Mouse (Mus musculus): ENCODE measurements at regions not wholly inside any gene's neighbourhood (a gene's known extent, or its start where the extent isn't known, plus 50 kb on each side); places are given as distances from the start of the nearest gene placed in this dataset.

- no peak for ATAC-seq (replicated peaks)
- no peak overlapping the region for H3K4me2 ChIP-seq (replicated peaks)
- no peaks in the 10 kb centered on the region for H3K9me3 ChIP-seq
- H3K4me1 ChIP-seq: peaks cover 6% of the 10 kb centered on the region
- no peaks in the 10 kb centered on the region for H3K27me3 ChIP-seq
- 93% methylated on average over 4 of the region's 4 CpGs for WGBS
- H3K27ac ChIP-seq (replicated peaks): no peak overlapping the region
- H3K4me3 ChIP-seq: no peak overlapping the region
- no peak overlapping the region for H3K9ac ChIP-seq (replicated peaks)
- no peaks in the 10 kb centered on the region for H3K36me3 ChIP-seq
Measured at GRCm38 (mm10) chr12:117444247-117444989, 71.9 kb upstream of the Rapgef5 start.

- H3K4me3 ChIP-seq: no peak overlapping the region
- H3K4me2 ChIP-seq (replicated peaks): no peak overlapping the region; the same call in 1 of the 2 replicates
- H3K27ac ChIP-seq (replicated peaks): no peak overlapping the region
- no peaks in the 10 kb centered on the region for H3K27me3 ChIP-seq
- WGBS: 25% methylated on average over 10 of the region's 10 CpGs
- H3K36me3 ChIP-seq: no peaks in the 10 kb centered on the region
- H3K9me3 ChIP-seq: no peaks in the 10 kb centered on the region
- peaks cover 6% of the 10 kb centered on the region for H3K4me1 ChIP-seq
- no peak overlapping the region for H3K9ac ChIP-seq (replicated peaks)
- peak; percentile 38; the same call in 1 of the 2 replicates for ATAC-seq (replicated peaks)
Measured at GRCm38 (mm10) chr12:117447223-117447622, 69.1 kb upstream of the Rapgef5 start.

- Histone ChIP-seq H3K4me1 (peaks cover 6% of the 10 kb centered on the region), H3K9ac (replicated peaks) (no peak overlapping the region), H3K9me3 (no peaks in the 10 kb centered on the region), H3K27ac (replicated peaks) (no peak overlapping the region), H3K27me3 (no peaks in the 10 kb centered on the region), H3K4me3 (no peak overlapping the region), H3K4me2 (replicated peaks) (no peak overlapping the region), H3K36me3 (no peaks in the 10 kb centered on the region)
- ATAC-seq (replicated peaks): no peak; the same call in 1 of the 2 replicates
- 64% methylated on average over 19 of the region's 19 CpGs for WGBS
Measured at GRCm38 (mm10) chr12:117447843-117448728, 68.2 kb upstream of the Rapgef5 start.

- WGBS: 90% methylated on average over 2 of the region's 2 CpGs
- Histone ChIP-seq H3K4me1 (peaks cover 6% of the 10 kb centered on the region), H3K27me3 (no peaks in the 10 kb centered on the region), H3K4me2 (replicated peaks) (no peak overlapping the region), H3K9me3 (no peaks in the 10 kb centered on the region), H3K27ac (replicated peaks) (no peak overlapping the region), H3K9ac (replicated peaks) (no peak overlapping the region), H3K36me3 (no peaks in the 10 kb centered on the region), H3K4me3 (no peak overlapping the region)
- no peak for ATAC-seq (replicated peaks)
Measured at GRCm38 (mm10) chr12:117449080-117449479, 67.2 kb upstream of the Rapgef5 start.

- ATAC-seq (replicated peaks): no peak
- H3K27ac ChIP-seq (replicated peaks): no peak overlapping the region
Measured at GRCm38 (mm10) chr12:117450106-117450505, 66.2 kb upstream of the Rapgef5 start.

GRCm38 (mm10) chr12:117450871-117451270 is 65.4 kb upstream of the Rapgef5 start:
- Histone ChIP-seq H3K36me3 (no peaks in the 10 kb centered on the region), H3K4me1 (peaks cover 6% of the 10 kb centered on the region), H3K9me3 (no peaks in the 10 kb centered on the region), H3K9ac (replicated peaks) (no peak overlapping the region), H3K27ac (replicated peaks) (no peak overlapping the region), H3K27me3 (no peaks in the 10 kb centered on the region), H3K4me2 (replicated peaks) (no peak overlapping the region), H3K4me3 (no peak overlapping the region)
- ATAC-seq (replicated peaks): no peak
- 77% methylated on average over 3 of the region's 3 CpGs for WGBS

More at GRCm38 (mm10) chr12:117450106-117450505, 66.2 kb upstream of the Rapgef5 start:
- Histone ChIP-seq H3K4me3 (no peak overlapping the region), H3K36me3 (no peaks in the 10 kb centered on the region), H3K9ac (replicated peaks) (no peak overlapping the region), H3K9me3 (no peaks in the 10 kb centered on the region), H3K4me1 (peaks cover 6% of the 10 kb centered on the region), H3K27me3 (no peaks in the 10 kb centered on the region), H3K4me2 (replicated peaks) (no peak overlapping the region)

- no peaks in the 10 kb centered on the region for H3K9me3 ChIP-seq
- WGBS: 58% methylated on average over 4 of the region's 4 CpGs
- H3K4me3 ChIP-seq: no peak overlapping the region
- no peak overlapping the region for H3K9ac ChIP-seq (replicated peaks)
- no peaks in the 10 kb centered on the region for H3K27me3 ChIP-seq
- no peak overlapping the region for H3K27ac ChIP-seq (replicated peaks)
- no peaks in the 10 kb centered on the region for H3K36me3 ChIP-seq
- peaks cover 6% of the 10 kb centered on the region for H3K4me1 ChIP-seq
- no peak overlapping the region for H3K4me2 ChIP-seq (replicated peaks)
- no peak for ATAC-seq (replicated peaks)
Measured at GRCm38 (mm10) chr12:117451441-117451840, 64.8 kb upstream of the Rapgef5 start.

- no peaks in the 10 kb centered on the region for H3K36me3 ChIP-seq
- ATAC-seq (replicated peaks): no peak
- 77% methylated on average over 7 of the region's 7 CpGs for WGBS
- no peak overlapping the region for H3K9ac ChIP-seq (replicated peaks)
- no peaks in the 10 kb centered on the region for H3K9me3 ChIP-seq
- no peaks in the 10 kb centered on the region for H3K27me3 ChIP-seq
- H3K4me1 ChIP-seq: no peaks in the 10 kb centered on the region
- no peak overlapping the region for H3K4me2 ChIP-seq (replicated peaks)
- no peak overlapping the region for H3K4me3 ChIP-seq
- H3K27ac ChIP-seq (replicated peaks): no peak overlapping the region
Measured at GRCm38 (mm10) chr12:117455800-117456199, 60.5 kb upstream of the Rapgef5 start.

- Histone ChIP-seq H3K27ac (replicated peaks) (no peak overlapping the region), H3K27me3 (no peaks in the 10 kb centered on the region), H3K36me3 (no peaks in the 10 kb centered on the region), H3K4me1 (no peaks in the 10 kb centered on the region), H3K9ac (replicated peaks) (no peak overlapping the region), H3K4me3 (no peak overlapping the region), H3K4me2 (replicated peaks) (no peak overlapping the region), H3K9me3 (no peaks in the 10 kb centered on the region)
- no peak for ATAC-seq (replicated peaks)
- 60% methylated on average over 9 of the region's 9 CpGs for WGBS
Measured at GRCm38 (mm10) chr12:117458132-117459070, 57.9 kb upstream of the Rapgef5 start.

GRCm38 (mm10) chr12:117459541-117459940 is 56.7 kb upstream of the Rapgef5 start:
- no peaks in the 10 kb centered on the region for H3K27me3 ChIP-seq
- no peak overlapping the region for H3K27ac ChIP-seq (replicated peaks)
- no peak for ATAC-seq (replicated peaks)
- no peak overlapping the region for H3K4me3 ChIP-seq
- WGBS: 95% methylated on average over 4 of the region's 4 CpGs
- H3K4me1 ChIP-seq: no peaks in the 10 kb centered on the region
- no peak overlapping the region for H3K9ac ChIP-seq (replicated peaks)
- no peaks in the 10 kb centered on the region for H3K36me3 ChIP-seq
- no peaks in the 10 kb centered on the region for H3K9me3 ChIP-seq
- H3K4me2 ChIP-seq (replicated peaks): no peak overlapping the region

- Histone ChIP-seq H3K4me2 (replicated peaks) (no peak overlapping the region), H3K9ac (replicated peaks) (no peak overlapping the region), H3K27me3 (no peaks in the 10 kb centered on the region), H3K36me3 (no peaks in the 10 kb centered on the region), H3K4me1 (no peaks in the 10 kb centered on the region), H3K9me3 (no peaks in the 10 kb centered on the region), H3K27ac (replicated peaks) (no peak overlapping the region), H3K4me3 (no peak overlapping the region)
- no peak for ATAC-seq (replicated peaks)
- WGBS: 80% methylated on average over 3 of the region's 3 CpGs
Measured at GRCm38 (mm10) chr12:117465206-117465605, 51.1 kb upstream of the Rapgef5 start.

Data from forebrain, embryonic 15.5 days (tissue).